Mouse (Mus musculus) adrenal gland, adult 18-20 months (tissue): ENCODE results near the gene Eif4a1. TPM values are rescaled to one million over a fixed set of nuclear protein-coding genes. Genes with fewer than 3 reads are reported as not detected.
A peak's percentile ranks its signal among the peaks of the same experiment; 100 is the strongest.
"Not testable (repeated sequence)": the region's sequence is repeated elsewhere in the genome, so short reads cannot be mapped to it uniquely, and the experiment has no call there.

ENCODE experiments used
- DNase-seq, 2 experiments: peaks; one replicate each; pipeline ENCODE4 v3.0.0; 2021 to 2022; ENCODE audit warnings: low spot score in 2 of 2
- microRNA-seq, 2 experiments: library from miRNA; unstranded; fragments of <30 nt; microRNA quantifications; one replicate each; pipeline ENCODE4 v1.2.0; 2021; ENCODE audit warnings: borderline number of aligned reads in 2 of 2
- total RNA-seq, 2 experiments: library from RNA; stranded (reverse); gene quantifications; 1 replicate in 1 of 2; 2 replicates in 1 of 2; pipeline ENCODE4 v1.2.3; 2021

Eif4a1 gene
- total RNA-seq, 2 experiments from 2014 or later, result 584 to 655 TPM

- no peak for DNase-seq
These were observed 18.8 kb downstream of the Eif4a1 start for GRCm38 (mm10) chr11:69653399-69653798.

GRCm38 (mm10) chr11:69645860-69646259, 26.4 kb downstream of the Eif4a1 start:
- no peak for DNase-seq

- DNase-seq, result no peak
These were observed 36.8 kb downstream of the Eif4a1 start for GRCm38 (mm10) chr11:69635471-69635870.

GRCm38 (mm10) chr11:69633128-69633866, 38.9 kb downstream of the Eif4a1 start:
- peak in 1 of 2 experiments; percentile 64 for DNase-seq

GRCm38 (mm10) chr11:69632284-69633089, 39.7 kb downstream of the Eif4a1 start, which contains the start of gene Fxr2:
Gene Fxr2 (plus strand): TSS chr11:69632990.
- peak; percentile 100 for DNase-seq

GRCm38 (mm10) chr11:69629802-69630201, 42.4 kb downstream of the Eif4a1 start:
- no peak for DNase-seq

GRCm38 (mm10) chr11:69628286-69628685, 43.9 kb downstream of the Eif4a1 start:
- DNase-seq, result peak; percentile 82 to 83

GRCm38 (mm10) chr11:69624339-69624738, 47.9 kb downstream of the Eif4a1 start:
- DNase-seq, result not testable (repeated sequence)

- no peak for DNase-seq
These were observed 49.2 kb downstream of the Eif4a1 start for GRCm38 (mm10) chr11:69623006-69623405.

- no peak for DNase-seq
These were observed 49.8 kb downstream of the Eif4a1 start for GRCm38 (mm10) chr11:69622406-69622805.

GRCm38 (mm10) chr11:69621571-69622268, 50.5 kb downstream of the Eif4a1 start, which contains the start of gene Sat2:
Gene Sat2 (plus strand): TSS chr11:69622024.
- DNase-seq, result peak; percentile 43 to 55

GRCm38 (mm10) chr11:69620394-69621081, 51.7 kb downstream of the Eif4a1 start:
- no peak for DNase-seq

- DNase-seq, result no peak
These were observed 54.4 kb downstream of the Eif4a1 start, which contains the start of gene Shbg for GRCm38 (mm10) chr11:69617805-69618204. Gene Shbg (minus strand): TSS chr11:69617905.

Small RNA genes within 50 kb of the gene (microRNA-seq; reads per million reads assigned to microRNA genes)
- gene Mir1934 (3.3 to 9.8 reads per million in 2 experiments), gene Mir467f (0 reads per million in 2 experiments)

Other genes starting within 250 kb of the Eif4a1 start
- under 1 TPM; 0.13 TPM for gene Dnah2, start 123.3 kb downstream of the Eif4a1 start, total RNA-seq
- gene Efnb3, start 112.2 kb downstream of the Eif4a1 start, total RNA-seq, result under 1 TPM; 0.74 to 0.76 TPM
- gene Wrap53, start 92.2 kb downstream of the Eif4a1 start, total RNA-seq, result 10 to 100 TPM in 1 of 2 experiments, 1 to 10 TPM in 1; 9.6 to 10.9 TPM
- gene Trp53, start 92.1 kb downstream of the Eif4a1 start, total RNA-seq, result 10 to 100 TPM; 48.4 to 53.4 TPM
- gene Atp1b2, start 66.5 kb downstream of the Eif4a1 start, total RNA-seq, result 10 to 100 TPM; 32.8 to 39.8 TPM
- not detected for gene Shbg, start 54.5 kb downstream of the Eif4a1 start, total RNA-seq
- gene Sat2, start 50.4 kb downstream of the Eif4a1 start, total RNA-seq, result 1 to 10 TPM; 5.9 to 6.5 TPM
- gene Fxr2, start 39.4 kb downstream of the Eif4a1 start, total RNA-seq, result 10 to 100 TPM; 83.5 to 90.2 TPM
- not detected for gene Sox15, start 17.1 kb downstream of the Eif4a1 start, total RNA-seq
- gene Mpdu1, start 9.8 kb downstream of the Eif4a1 start, total RNA-seq, result 100 to 1,000 TPM in 1 of 2 experiments, 10 to 100 TPM in 1; 95.7 to 117 TPM
- 10 to 100 TPM; 20.5 to 36.7 TPM for gene Cd68, start 6.3 kb downstream of the Eif4a1 start, total RNA-seq
- gene Senp3, start 9.7 kb upstream of the Eif4a1 start, total RNA-seq, result 10 to 100 TPM; 69.0 to 79.8 TPM
- 1 to 10 TPM; 2.8 to 5.3 TPM for gene Tnfsf13, start 13.4 kb upstream of the Eif4a1 start, total RNA-seq
- gene Tnfsf12, start 23.4 kb upstream of the Eif4a1 start, total RNA-seq, result 10 to 100 TPM; 23.7 to 26.2 TPM
- gene Tnfsfm13, start 23.7 kb upstream of the Eif4a1 start, total RNA-seq, result 1 to 10 TPM; 3.6 to 4.9 TPM
- 10 to 100 TPM; 55.4 to 79.7 TPM for gene Polr2a, start 86.2 kb upstream of the Eif4a1 start, total RNA-seq
- not detected for gene Slc35g3, start 89.5 kb upstream of the Eif4a1 start, total RNA-seq
- 10 to 100 TPM; 48.2 to 71.4 TPM for gene Zbtb4, start 93.5 kb upstream of the Eif4a1 start, total RNA-seq
- 1 to 10 TPM; 1.3 to 3.9 TPM for gene Chrnb1, start 123.5 kb upstream of the Eif4a1 start, total RNA-seq
- 10 to 100 TPM in 1 of 2 experiments, 1 to 10 TPM in 1; 3.0 to 13.0 TPM for gene Fgf11, start 129.4 kb upstream of the Eif4a1 start, total RNA-seq
- gene Tmem102, start 133.2 kb upstream of the Eif4a1 start, total RNA-seq, result under 1 TPM; 0.36 to 0.51 TPM
- not detected for gene Gm39566, start 142.9 kb upstream of the Eif4a1 start, total RNA-seq
- not detected for gene Spem2, start 146.0 kb upstream of the Eif4a1 start, total RNA-seq
- not detected for gene Spem1, start 149.8 kb upstream of the Eif4a1 start, total RNA-seq
- gene Nlgn2, start 165.4 kb upstream of the Eif4a1 start, total RNA-seq, result 10 to 100 TPM; 19.7 to 24.9 TPM
- gene Tmem256, start 166.1 kb upstream of the Eif4a1 start, total RNA-seq, result 100 to 1,000 TPM; 145 TPM
- 10 to 100 TPM; 38.2 to 46.2 TPM for gene Plscr3, start 174.0 kb upstream of the Eif4a1 start, total RNA-seq
- under 1 TPM in 1 of 2 experiments, not detected in 1; 0.38 TPM for gene Tnk1, start 186.3 kb upstream of the Eif4a1 start, total RNA-seq
- gene Tmem95, start 205.6 kb upstream of the Eif4a1 start, total RNA-seq, result not detected
- 1 to 10 TPM; 3.6 to 6.0 TPM for gene Kctd11, start 209.0 kb upstream of the Eif4a1 start, total RNA-seq
- 1 to 10 TPM in 1 of 2 experiments, under 1 TPM in 1; 0.43 to 1.5 TPM for gene Acap1, start 223.1 kb upstream of the Eif4a1 start, total RNA-seq
- under 1 TPM; 0.29 to 0.86 TPM for gene 2810408A11Rik, start 228.6 kb upstream of the Eif4a1 start, total RNA-seq
- 10 to 100 TPM; 48.5 to 53.9 TPM for gene Neurl4, start 228.6 kb upstream of the Eif4a1 start, total RNA-seq
- 10 to 100 TPM; 47.3 to 52.4 TPM for gene Gps2, start 241.5 kb upstream of the Eif4a1 start, total RNA-seq
- gene Eif5a, start 249.5 kb upstream of the Eif4a1 start, total RNA-seq, result 100 to 1,000 TPM; 579 to 673 TPM